Mouse (Mus musculus): ENCODE data around the gene Card10.

DNA sequence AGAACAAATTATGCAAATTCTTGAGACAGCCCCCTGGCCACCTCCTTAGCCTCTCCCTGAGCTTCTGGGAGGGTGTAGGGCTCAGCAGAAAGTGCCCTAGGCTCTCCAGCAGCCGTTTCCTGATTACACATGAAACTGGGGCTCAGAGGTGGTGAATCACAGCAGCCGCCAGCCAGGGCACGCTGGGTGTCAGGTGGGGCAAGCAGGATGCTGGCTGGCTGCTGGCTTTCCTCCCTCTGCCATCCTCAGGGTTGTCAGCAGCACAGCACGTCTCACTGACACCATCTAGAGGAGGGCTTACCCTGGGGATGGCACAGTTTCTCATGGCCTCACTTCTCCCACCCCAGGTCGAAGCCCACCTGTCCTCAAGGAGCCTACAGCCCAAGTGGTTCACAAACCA lies 25.5 kb upstream of the Card10 start:
- no peak for TF ChIP-seq POLR2A (IDR thresholded peaks at IDR 0.05; ENCODE audit: insufficient read depth, low read depth, low read length)
- TF ChIP-seq EP300 (IDR thresholded peaks at IDR 0.05; ENCODE audit: insufficient read depth, low read depth, low read length) = no peak
- no peak for TF ChIP-seq CTCF (IDR thresholded peaks at IDR 0.05)

Measured in heart, adult 2 months (tissue).